Mouse (Mus musculus): ENCODE results near the gene Gm20388.
A peak's percentile ranks its signal among the peaks of the same experiment; 100 is the strongest.

The Gm20388 gene

GRCm38 (mm10) chr8:123648245-123649170, 3737.9 kb downstream of the Gm20388 start:
- no peak for DNase-seq

- DNase-seq, result no peak
These were observed 3738.8 kb downstream of the Gm20388 start for GRCm38 (mm10) chr8:123649483-123649882.

GRCm38 (mm10) chr8:123651390-123652098, 3740.9 kb downstream of the Gm20388 start:
- DNase-seq, result no peak

- DNase-seq, result peak in 1 of 2 experiments; percentile 45
These were observed 3742.0 kb downstream of the Gm20388 start for GRCm38 (mm10) chr8:123652641-123653040.

GRCm38 (mm10) chr8:123653308-123653993, 3742.8 kb downstream of the Gm20388 start, which contains the start of gene Rhou:
Gene Rhou (plus strand): TSS chr8:123653929.
- DNase-seq, result peak; percentile 94 to 98

- DNase-seq, result peak; percentile 82 to 84
These were observed 3743.4 kb downstream of the Gm20388 start for GRCm38 (mm10) chr8:123653994-123654569.

- DNase-seq, result no peak
These were observed 3744.1 kb downstream of the Gm20388 start for GRCm38 (mm10) chr8:123654763-123655162.

GRCm38 (mm10) chr8:123655351-123655779, 3744.7 kb downstream of the Gm20388 start:
- peak in 1 of 2 experiments; percentile 15 for DNase-seq

- no peak for DNase-seq
These were observed 3747.2 kb downstream of the Gm20388 start for GRCm38 (mm10) chr8:123657826-123658225.

GRCm38 (mm10) chr8:123659469-123660057, 3748.9 kb downstream of the Gm20388 start:
- DNase-seq, result no peak

- no peak for DNase-seq
These were observed 3750.9 kb downstream of the Gm20388 start for GRCm38 (mm10) chr8:123661515-123661914.

GRCm38 (mm10) chr8:123665580-123665979, 3754.9 kb downstream of the Gm20388 start:
- no peak for DNase-seq

GRCm38 (mm10) chr8:123666832-123667231, 3756.2 kb downstream of the Gm20388 start:
- no peak for DNase-seq

- DNase-seq, result no peak
These were observed 3758.0 kb downstream of the Gm20388 start for GRCm38 (mm10) chr8:123668681-123669080.

- DNase-seq, result no peak
These were observed 3760.1 kb downstream of the Gm20388 start for GRCm38 (mm10) chr8:123670766-123671165.

GRCm38 (mm10) chr8:123671454-123671853, 3760.8 kb downstream of the Gm20388 start:
- DNase-seq, result no peak

GRCm38 (mm10) chr8:123672648-123673047, 3762.0 kb downstream of the Gm20388 start:
- no peak for DNase-seq

GRCm38 (mm10) chr8:123675611-123676010, 3765.0 kb downstream of the Gm20388 start:
- no peak for DNase-seq

- DNase-seq, result no peak
These were observed 3767.7 kb downstream of the Gm20388 start for GRCm38 (mm10) chr8:123678390-123678789.

- DNase-seq, result peak in 1 of 2 experiments; percentile 40
These were observed 3771.6 kb downstream of the Gm20388 start for GRCm38 (mm10) chr8:123682073-123682761.

GRCm38 (mm10) chr8:123683321-123683720, 3772.7 kb downstream of the Gm20388 start:
- DNase-seq, result no peak
